Mouse (Mus musculus) kidney, embryonic 15.5 days (tissue): ENCODE measurements around the gene Naip5. TPM values are rescaled to one million over a fixed set of nuclear protein-coding genes. Genes with fewer than 3 reads are reported as not detected.
A peak's percentile ranks its signal among the peaks of the same experiment; 100 is the strongest.
"Not testable (repeated sequence)": the region's sequence is repeated elsewhere in the genome, so short reads cannot be mapped to it uniquely, and the experiment has no call there.

Experiments
- ATAC-seq: fragments of 200-750 bp; cut with Nextera tagmentation; replicated peaks from 2 replicates; pipeline ENCODE4 v1.8.0; 2017; ENCODE audit warnings: moderate TSS enrichment; ENCODE audit not compliant: low FRiP score
- H3K27ac ChIP-seq: fragments of 300-500 bp; sonication (generic); 2 replicates; pipeline ENCODE4 v1.5.1; 2015; ENCODE audit warnings: mild to moderate bottlenecking, inconsistent platforms
- H3K27me3 ChIP-seq: fragments of 300-500 bp; sonication (generic); 2 replicates; pipeline ENCODE4 v1.6.1; 2015; ENCODE audit warnings: inconsistent platforms
- H3K36me3 ChIP-seq: fragments of 300-500 bp; sonication (generic); 2 replicates; pipeline ENCODE4 v1.6.1; 2015; ENCODE audit warnings: inconsistent platforms
- H3K4me1 ChIP-seq: fragments of 300-500 bp; sonication (generic); 2 replicates; pipeline ENCODE4 v1.6.1; 2015; ENCODE audit warnings: inconsistent platforms
- H3K4me2 ChIP-seq: fragments of 300-500 bp; sonication (generic); 2 replicates; pipeline ENCODE4 v1.6.1; 2015; ENCODE audit warnings: moderate library complexity, mild to moderate bottlenecking, inconsistent platforms
- H3K4me3 ChIP-seq: fragments of 300-500 bp; sonication (generic); replicated peaks from 2 replicates; pipeline ENCODE4 v1.5.1; 2015; ENCODE audit warnings: mild to moderate bottlenecking, inconsistent platforms
- H3K9ac ChIP-seq: fragments of 300-500 bp; sonication (generic); 2 replicates; pipeline ENCODE4 v1.6.1; 2015; ENCODE audit warnings: mild to moderate bottlenecking, inconsistent platforms
- H3K9me3 ChIP-seq: fragments of 300-500 bp; sonication (generic); replicated peaks from 2 replicates; pipeline ENCODE4 v1.6.1; 2016; ENCODE audit warnings: inconsistent platforms
- WGBS: fragments of 180-500 bp; shearing (Covaris S2); methylation state at CpG from one replicate; pipeline ENCODE4 v1.1.7; 2015; ENCODE audit warnings: mixed read lengths; 5-methylcytosine and 5-hydroxymethylcytosine counted together
- polyA plus RNA-seq: library from polyadenylated mRNA; unstranded; fragments of >200 nt; fragmentation: Nextera tagmentation; extraction: Ambion mirVana; gene quantifications from 2 replicates; pipeline ENCODE4 v1.2.1, GENCODE M21; 2015

Naip5 gene
- polyA plus RNA-seq, 1 experiment from 2014 or later: 0.69 TPM

- 0 out of 2 replicates have a peak, but pooled peaks cover 4% of the 10 kb centered on the region for H3K4me1 ChIP-seq
- H3K9ac ChIP-seq: no peak overlapping the region
- no peak for ATAC-seq
- H3K27me3 ChIP-seq: no peaks in the 10 kb centered on the region
- H3K4me2 ChIP-seq: no peak overlapping the region
- H3K27ac ChIP-seq: no peak overlapping the region
- H3K36me3 ChIP-seq: no peaks in the 10 kb centered on the region
- H3K9me3 ChIP-seq: no peaks in the 10 kb centered on the region
- no peak overlapping the region for H3K4me3 ChIP-seq
These were observed 45.3 kb downstream of the Naip5 start for GRCm38 (mm10) chr13:100200778-100201177.

- Histone ChIP-seq H3K36me3 (no peaks in the 10 kb centered on the region), H3K4me2 (no peak overlapping the region), H3K27me3 (no peaks in the 10 kb centered on the region), H3K27ac (no peak overlapping the region), H3K4me1 (0 out of 2 replicates have a peak, but pooled peaks cover 7% of the 10 kb centered on the region), H3K9ac (no peak overlapping the region), H3K4me3 (no peak overlapping the region), H3K9me3 (no peaks in the 10 kb centered on the region)
- 65% methylated on average over 3 of the region's 3 CpGs for WGBS
- no peak for ATAC-seq
These were observed 50.7 kb downstream of the Naip5 start for GRCm38 (mm10) chr13:100195421-100195820.

DNA sequence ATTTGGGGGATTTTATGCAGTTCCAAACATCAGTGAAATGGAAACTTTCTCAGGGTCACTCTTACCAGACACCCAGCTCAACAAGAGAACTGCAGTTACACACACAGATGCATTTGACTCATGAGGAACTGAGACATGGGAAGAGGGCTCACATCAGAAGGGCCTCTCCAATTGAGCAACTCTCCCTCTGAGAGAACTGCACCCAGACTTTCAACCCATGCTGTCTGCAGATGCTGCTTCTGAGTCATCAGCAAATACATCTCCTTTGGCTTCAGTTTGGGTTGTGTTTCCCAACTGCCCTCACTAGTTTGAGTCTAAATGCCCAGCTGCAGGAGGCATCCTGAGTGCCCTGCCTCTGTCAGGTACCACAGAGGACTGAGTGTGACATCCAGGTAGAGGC is 63.0 kb downstream of the Naip5 start:
- not testable (repeated sequence) for H3K4me1 ChIP-seq, H3K27me3 ChIP-seq, H3K4me2 ChIP-seq, H3K9me3 ChIP-seq, H3K9ac ChIP-seq, H3K36me3 ChIP-seq, ATAC-seq, H3K27ac ChIP-seq, H3K4me3 ChIP-seq

DNA sequence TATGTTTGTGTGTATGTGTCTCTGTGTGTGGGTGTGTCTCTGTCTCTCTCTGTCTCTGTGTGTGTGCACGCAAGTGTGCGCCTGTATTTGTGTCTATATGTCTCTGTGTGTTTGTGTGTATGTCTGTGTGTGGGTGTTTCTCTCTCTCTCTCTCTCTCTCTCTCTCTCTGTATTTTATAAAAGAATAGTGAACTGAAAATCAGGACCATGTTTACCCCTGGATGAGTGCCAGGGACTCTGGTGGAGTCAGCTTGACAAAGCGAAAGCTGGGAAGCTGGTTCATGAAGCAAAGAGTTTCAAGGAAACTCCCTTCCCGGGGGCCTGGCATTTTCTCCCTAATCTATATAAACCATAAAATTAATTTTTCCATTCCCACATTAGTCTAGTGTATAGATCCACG is 71.8 kb downstream of the Naip5 start:
- 50% methylated on average over 4 of the region's 5 CpGs for WGBS

DNA sequence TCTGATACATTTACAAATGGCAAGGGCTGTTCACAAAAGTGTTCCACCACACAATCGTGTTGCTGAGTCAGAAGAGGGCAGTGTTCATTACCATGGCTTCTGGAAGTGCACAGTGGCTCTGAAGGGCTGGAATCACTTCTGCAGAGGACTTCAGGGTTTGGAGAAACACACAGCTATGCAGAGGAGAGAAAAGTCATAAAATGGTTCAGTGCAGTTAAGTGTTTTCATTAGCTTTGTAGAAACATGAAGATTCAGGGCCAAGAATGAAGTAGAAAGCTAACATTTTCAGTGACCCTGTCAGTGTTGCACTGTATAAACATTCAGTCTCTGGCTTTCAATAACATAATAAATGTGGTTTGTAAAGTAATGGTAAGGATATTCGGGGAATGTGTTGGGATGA is 79.7 kb downstream of the Naip5 start:
- H3K9ac ChIP-seq, H3K36me3 ChIP-seq, H3K27me3 ChIP-seq, H3K9me3 ChIP-seq, H3K4me2 ChIP-seq, H3K27ac ChIP-seq, H3K4me3 ChIP-seq, H3K4me1 ChIP-seq: not testable (repeated sequence)
- peak; percentile 71 for ATAC-seq
- 30% methylated on average over 2 of the region's 2 CpGs for WGBS

More for the DNA sequence above, 71.8 kb downstream of the Naip5 start:
- not testable (repeated sequence) for ATAC-seq, H3K9ac ChIP-seq, H3K27me3 ChIP-seq, H3K4me3 ChIP-seq, H3K4me2 ChIP-seq, H3K9me3 ChIP-seq, H3K36me3 ChIP-seq, H3K4me1 ChIP-seq
- peak overlapping the region; percentile 23; the same call in 1 of the 2 replicates for H3K27ac ChIP-seq

GRCm38 (mm10) chr13:100162467-100162866 is 83.7 kb downstream of the Naip5 start:
- H3K4me3 ChIP-seq, H3K27ac ChIP-seq, H3K27me3 ChIP-seq, ATAC-seq, H3K9ac ChIP-seq, H3K4me2 ChIP-seq, H3K4me1 ChIP-seq, H3K9me3 ChIP-seq, H3K36me3 ChIP-seq: not testable (repeated sequence)

Other genes starting within 250 kb of the Naip5 start
- 48.8 and 51.0 TPM in 2 replicates for gene Mccc2, start 230.7 kb downstream of the Naip5 start, polyA plus RNA-seq
- gene Bdp1, start 142.3 kb downstream of the Naip5 start, polyA plus RNA-seq: 30.2 and 30.8 TPM in 2 replicates
- 191 and 202 TPM in 2 replicates for gene Serf1, start 138.3 kb downstream of the Naip5 start, polyA plus RNA-seq
- gene Smn1, start 121.5 kb downstream of the Naip5 start, polyA plus RNA-seq: 59.9 and 64.0 TPM in 2 replicates
- 0.45 and 0.58 TPM in 2 replicates for gene Naip2, start 44.2 kb downstream of the Naip5 start, polyA plus RNA-seq
- 0.21 and 0.37 TPM in 2 replicates for gene Naip6, start 71.4 kb upstream of the Naip5 start, polyA plus RNA-seq
- gene Naip1, start 206.5 kb upstream of the Naip5 start, polyA plus RNA-seq: not detected in 2 replicates
- gene Gtf2h2, start 246.3 kb upstream of the Naip5 start, polyA plus RNA-seq: 81.4 and 82.1 TPM in 2 replicates